Mouse (Mus musculus) Patski (cell line): ENCODE results near the gene Magoh. TPM values are rescaled to one million over a fixed set of nuclear protein-coding genes. Genes with fewer than 3 reads are reported as not detected.

Experiments
- ATAC-seq: fragments of 100-300 bp; one replicate; pipeline ENCODE4 v1.8.0; 2021
- CTCF ChIA-PET: fragments of 350-600 bp; sonication (Branson Sonifier 250); formaldehyde crosslinking; loops from one replicate; lab custom pipeline; 2022; ENCODE audit warnings: inconsistent platforms; lab: Charles Lee
- POLR2A ChIA-PET: fragments of 350-600 bp; sonication (Branson Sonifier 250); formaldehyde crosslinking; loops from one replicate; lab custom pipeline; 2022; ENCODE audit warnings: antibody characterized with exemption, inconsistent platforms; lab: Charles Lee
- DNase-seq: peaks from one replicate; pipeline ENCODE4 v3.0.0-alpha.2; 2011; ENCODE audit warnings: low read depth, low spot score
- H3K27me3 ChIP-seq: fragments of 371-371 bp; one replicate; pipeline ENCODE4 v1.5.1; 2021
- CTCF ChIP-seq: fragments of 100-300 bp; IDR thresholded peaks from one replicate; pipeline ENCODE4 v1.5.1; 2021
- in situ Hi-C: fragments of 300-500 bp; cut with MboI; formaldehyde crosslinking; loops from 3 replicates; pipeline ENCODE4 v1.11.1; 2018; ENCODE audit warnings: low pct_unique_long_range_greater_than_20kb, mixed read lengths
- polyA plus RNA-seq: library from polyadenylated mRNA; unstranded; gene quantifications from one replicate; pipeline ENCODE4 v1.2.3, GENCODE M21; 2021

Magoh gene
- polyA plus RNA-seq, 1 experiment from 2014 or later = 126 TPM

DNA sequence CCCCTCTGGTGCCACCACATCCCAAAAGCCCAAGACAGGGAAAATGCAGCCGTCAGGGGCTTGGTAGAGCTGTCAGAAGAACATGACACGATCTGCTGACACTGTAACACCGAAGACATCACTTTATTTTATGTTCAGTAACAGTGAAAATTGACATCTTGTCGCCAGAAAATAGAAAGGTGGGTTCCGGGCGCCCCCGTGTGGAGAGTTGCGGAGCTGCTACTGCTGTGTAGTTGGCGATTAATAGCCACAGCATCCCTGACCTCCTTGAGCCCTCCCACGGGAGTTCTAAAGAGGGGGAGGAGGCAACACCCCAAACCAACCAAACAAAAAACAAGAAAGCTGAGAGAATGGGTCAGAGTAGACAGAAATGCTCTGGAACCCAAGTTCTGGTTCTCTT is 34.6 kb upstream of the Magoh start:
- TF ChIP-seq CTCF = no peak
- DNase-seq (no peak), ATAC-seq (no peak)
- no peaks in the 10 kb centered on the region for H3K27me3 ChIP-seq
- ChIA-PET POLR2A (no interaction called here), CTCF (interaction anchor here (1.0 to 3.2 kb wide), 4 partner anchors 10 to 107 kb away, joined by 3 to 16 read pairs (median 4); no protein-coding TSS in a partner anchor)
- in situ Hi-C loops = loop anchor here (5.0 kb wide), 1 partner anchor 108 kb away; no protein-coding TSS in a partner anchor

GRCm38 (mm10) chr4:107846795-107847194 is 32.8 kb upstream of the Magoh start:
- CTCF ChIA-PET = interaction anchor here (3.2 kb wide), 1 partner anchor 109 kb away, joined by 16 read pairs; no protein-coding TSS in a partner anchor
- H3K27me3 ChIP-seq = no peaks in the 10 kb centered on the region
- in situ Hi-C loops = no loop called here
- DNase-seq (no peak), ATAC-seq (no peak)
- no peak for TF ChIP-seq CTCF
- POLR2A ChIA-PET = no interaction called here

- in situ Hi-C loops = no loop called here
- no peak for DNase-seq
- no peak for ATAC-seq
- POLR2A ChIA-PET = no interaction called here
- no peaks in the 10 kb centered on the region for H3K27me3 ChIP-seq
- CTCF ChIA-PET = no interaction called here
- no peak for TF ChIP-seq CTCF
Measured at GRCm38 (mm10) chr4:107848546-107848945, 31.0 kb upstream of the Magoh start.

- ChIA-PET CTCF (interaction anchor here (1.2 kb wide), 1 partner anchor 112 kb away, joined by 4 read pairs; no protein-coding TSS in a partner anchor), POLR2A (no interaction called here)
- in situ Hi-C loops = no loop called here
- ATAC-seq = no peak
- H3K27me3 ChIP-seq = no peaks in the 10 kb centered on the region
- DNase-seq = no peak
- no peak for TF ChIP-seq CTCF
Measured at GRCm38 (mm10) chr4:107849621-107850020, 29.9 kb upstream of the Magoh start.

GRCm38 (mm10) chr4:107850091-107850490 is 29.5 kb upstream of the Magoh start:
- H3K27me3 ChIP-seq = no peaks in the 10 kb centered on the region
- ChIA-PET POLR2A (no interaction called here), CTCF (interaction anchor here (1.2 kb wide), 1 partner anchor 112 kb away, joined by 4 read pairs; no protein-coding TSS in a partner anchor)
- ATAC-seq = no peak
- no peak for DNase-seq
- in situ Hi-C loops = no loop called here
- no peak for TF ChIP-seq CTCF

GRCm38 (mm10) chr4:107853333-107853732 is 26.2 kb upstream of the Magoh start:
- POLR2A ChIA-PET = no interaction called here
- DNase-seq (no peak), ATAC-seq (no peak)
- CTCF ChIA-PET = interaction anchor here (1.1 to 1.3 kb wide), 2 partner anchors 23 to 115 kb away, joined by 4 read pairs; no protein-coding TSS in a partner anchor
- no peak for TF ChIP-seq CTCF
- in situ Hi-C loops = no loop called here
- no peaks in the 10 kb centered on the region for H3K27me3 ChIP-seq

DNA sequence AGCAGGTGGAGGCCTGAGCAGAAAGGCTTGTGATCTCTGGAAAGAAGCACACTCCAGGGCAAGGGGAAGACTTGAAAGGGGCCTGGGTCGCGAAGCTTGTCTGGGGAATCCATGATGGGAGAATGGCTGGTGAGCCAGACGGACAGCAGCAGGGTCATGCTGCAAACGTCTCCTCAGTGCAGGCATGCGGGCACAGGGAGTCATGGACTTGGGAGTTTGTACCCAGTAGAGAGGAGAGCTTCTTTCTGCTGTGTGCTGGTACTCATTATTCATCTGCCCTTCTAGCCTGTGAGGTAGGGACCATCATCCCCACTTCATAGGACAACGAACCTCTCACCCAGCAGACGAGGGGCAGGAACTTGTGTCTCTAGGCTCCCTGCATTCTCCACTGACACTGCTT is 25.7 kb upstream of the Magoh start:
- in situ Hi-C loops = no loop called here
- POLR2A ChIA-PET = no interaction called here
- no peak for DNase-seq
- CTCF ChIA-PET = no interaction called here
- no peak for TF ChIP-seq CTCF
- H3K27me3 ChIP-seq = no peaks in the 10 kb centered on the region
- no peak for ATAC-seq

- DNase-seq = no peak
- no peak for TF ChIP-seq CTCF
- ChIA-PET CTCF (interaction anchor here (1.3 to 1.6 kb wide), 2 partner anchors 115 to 120 kb away, joined by 3 to 4 read pairs; no protein-coding TSS in a partner anchor), POLR2A (no interaction called here)
- in situ Hi-C loops = no loop called here
- ATAC-seq = no peak
- no peaks in the 10 kb centered on the region for H3K27me3 ChIP-seq
Measured at GRCm38 (mm10) chr4:107856958-107857686, 22.4 kb upstream of the Magoh start.

- CTCF ChIA-PET = interaction anchor here (1.6 kb wide), 1 partner anchor 122 kb away, joined by 3 read pairs; no protein-coding TSS in a partner anchor
- H3K27me3 ChIP-seq = no peaks in the 10 kb centered on the region
- in situ Hi-C loops = no loop called here
- no peak for DNase-seq
- ATAC-seq = no peak
- TF ChIP-seq CTCF = no peak
- POLR2A ChIA-PET = no interaction called here
Measured at GRCm38 (mm10) chr4:107858995-107859394, 20.6 kb upstream of the Magoh start.

DNA sequence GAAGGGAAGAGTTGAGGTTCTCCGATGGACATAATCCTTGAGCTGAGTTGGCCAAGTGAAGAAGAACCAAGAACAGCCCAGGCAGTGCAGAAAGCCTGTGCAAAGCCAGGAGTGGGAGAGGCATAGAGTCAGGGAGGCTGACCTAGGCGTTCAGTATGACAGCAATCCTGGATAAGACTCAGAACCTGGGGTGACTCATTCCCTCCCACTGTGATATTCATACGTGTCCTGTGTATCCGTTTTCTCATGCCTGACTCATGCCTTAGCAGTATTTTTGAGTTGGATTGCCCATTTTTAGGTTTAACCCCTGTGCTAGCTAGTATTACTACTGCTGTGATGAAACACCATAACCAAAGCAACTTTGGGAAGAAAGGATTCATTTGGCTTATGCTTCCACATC is 14.7 kb upstream of the Magoh start:
- CTCF ChIA-PET = no interaction called here
- in situ Hi-C loops = no loop called here
- H3K27me3 ChIP-seq = no peaks in the 10 kb centered on the region
- ATAC-seq = no peak
- TF ChIP-seq CTCF = no peak
- POLR2A ChIA-PET = no interaction called here
- no peak for DNase-seq

DNA sequence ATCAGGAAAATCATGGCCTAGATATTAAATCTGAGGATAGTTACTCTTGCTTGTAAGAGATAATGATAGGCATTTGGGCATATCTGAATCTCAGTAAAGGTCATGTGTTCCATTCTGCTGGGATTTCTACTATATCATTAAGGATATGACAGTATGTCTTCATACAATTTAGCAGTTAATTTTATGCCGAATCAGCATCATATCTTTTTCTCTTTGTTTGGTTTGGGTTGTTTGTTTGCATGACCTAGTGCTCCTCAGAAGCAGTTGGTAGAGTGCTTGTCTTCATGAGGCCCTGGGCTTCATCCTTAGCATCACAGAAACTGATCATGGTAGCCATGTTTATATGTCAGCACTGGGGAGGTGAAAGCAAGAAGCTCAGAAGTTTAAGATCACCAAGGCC is 2.1 kb downstream of the Magoh start:
- in situ Hi-C loops = no loop called here
- POLR2A ChIA-PET = no interaction called here
- CTCF ChIA-PET = no interaction called here
- H3K27me3 ChIP-seq = no peaks in the 10 kb centered on the region
- DNase-seq (no peak), ATAC-seq (no peak)
- TF ChIP-seq CTCF = no peak
